Mouse (Mus musculus) myocyte (in vitro differentiated cells): Measurements from ENCODE around the gene Eln.

ENCODE experiments used
- CEBPB ChIP-seq: IDR thresholded peaks from 2 replicates; pipeline ENCODE4 v1.6.1; 2011; ENCODE audit warnings: mild to moderate bottlenecking, moderate library complexity; ENCODE audit not compliant: poor library complexity, insufficient read depth, severe bottlenecking
- MAX ChIP-seq: IDR thresholded peaks from one replicate; pipeline ENCODE4 v1.6.1; 2011; ENCODE audit warnings: low read depth, mild to moderate bottlenecking, control low read depth
- MYOG ChIP-seq, 3 experiments: IDR thresholded peaks; one replicate each; pipeline ENCODE4 v1.6.1; 2011; ENCODE audit warnings: control low read depth in 2 of 3, low read depth in 2 of 3, mild to moderate bottlenecking in 2 of 3; ENCODE audit not compliant: insufficient read length in 2 of 3, control insufficient read depth in 1 of 3, insufficient read depth in 1 of 3
- POLR2A ChIP-seq: IDR thresholded peaks from one replicate; pipeline ENCODE4 v1.6.1; 2011; ENCODE audit warnings: low read depth, mild to moderate bottlenecking, control low read depth, moderate library complexity; ENCODE audit not compliant: insufficient read length
- POLR2AphosphoS2 ChIP-seq: IDR thresholded peaks from one replicate; pipeline ENCODE4 v1.6.1; 2011; ENCODE audit warnings: low read depth, control low read depth; ENCODE audit not compliant: insufficient read length
- TCF12 ChIP-seq: IDR thresholded peaks from one replicate; pipeline ENCODE4 v1.6.1; 2011; ENCODE audit warnings: mild to moderate bottlenecking, control low read depth; ENCODE audit not compliant: poor library complexity, insufficient read depth, severe bottlenecking
- TCF3 ChIP-seq: IDR thresholded peaks from one replicate; pipeline ENCODE4 v1.6.1; 2011; ENCODE audit warnings: low read depth, control low read depth; ENCODE audit not compliant: insufficient read length

- no peak for TF ChIP-seq POLR2A
- TF ChIP-seq POLR2AphosphoS2, result no peak
- no peak for TF ChIP-seq MAX
- no peak for TF ChIP-seq TCF3
- no peak for TF ChIP-seq MYOG (IDR thresholded peaks at IDR 0.05; ENCODE audit: control insufficient read depth in 1 of 3, insufficient read depth in 1 of 3, insufficient read length in 2 of 3, low read depth in 2 of 3)
- TF ChIP-seq CEBPB, result no peak
- TF ChIP-seq TCF12, result no peak
Observed at GRCm38 (mm10) chr5:134763326-134763725, 16.2 kb upstream of the Eln start.
